In genomic region chr2:127506131-127506632, GRCm38 (mm10) we compare ENCODE assay signal across 15 mouse cellular contexts. TPM values are rescaled to one million over a fixed set of nuclear protein-coding genes. Genes with fewer than 3 reads are reported as not detected.
DNase-seq lines count a peak whose midpoint lies in the region; ATAC-seq and TF ChIP-seq lines count a peak whose summit lies in the region.
"Had no signal": no experiment of that assay in that cellular context is flagged by ENCODE, and none has a peak within 500 bp of the region (broad histone marks: within the 10 kb centered on the region; RNA-seq: fewer than 3 reads in every experiment).

No protein-coding gene starts in this region.

- TF ChIP-seq CTCF in layer of hippocampus, adult 2 months (conservative IDR thresholded peaks at IDR 0.05): no peak

- H3K4me3 ChIP-seq in layer of hippocampus, adult 2 months: no peak overlapping the region
- H3K4me3 ChIP-seq: hindbrain, embryonic 13.5 days; intestine, embryonic 15.5 days had no signal

- no peak for DNase-seq in layer of hippocampus, adult 2 months (ENCODE audit: low spot score in 2 of 2)
- DNase-seq in layer of hippocampus, postnatal 36 days: no peak
- DNase-seq in urinary bladder, postnatal 36 days (ENCODE audit: low spot score in 2 of 2): peak; percentile 53 to 56
- no peak for DNase-seq in urinary bladder, postnatal 4 days (ENCODE audit: low spot score in 2 of 2)
- DNase-seq in embryo, embryonic 10.5 days (ENCODE audit: low spot score): no peak
- no peak for DNase-seq in left cerebral cortex, adult 8-10 months (ENCODE audit: low spot score in 2 of 2)
- DNase-seq: B cell, adult 2 months; lung, postnatal 4 days; midbrain, embryonic 14.5 days; right cerebral cortex, postnatal 25 days had no signal

- peak; percentile 63 for ATAC-seq in megakaryocyte progenitor cell, adult 5-6 weeks (replicated peaks; ENCODE audit: poor library complexity)
- ATAC-seq: Patski had no signal

- peak overlapping the region; percentile 55; the same call in 1 of the 2 replicates for H3K27ac ChIP-seq in layer of hippocampus, adult 2 months
- H3K27ac ChIP-seq: hindbrain, embryonic 13.5 days; intestine, embryonic 15.5 days; liver, embryonic 14.5 days had no signal

RNA-seq across cellular contexts. Expression of gene Kcnip3, which starts 15.7 kb away (rescaled TPM):
- 10 to 100 TPM; 63.6 to 66.4 TPM for total RNA-seq in layer of hippocampus, adult 2 months (2021)
- 10 to 100 TPM; 59.6 to 61.7 TPM for total RNA-seq in layer of hippocampus, postnatal 36 days (2021)
- 32.3 and 37.5 TPM in 2 replicates for total RNA-seq in megakaryocyte progenitor cell, adult 5-6 weeks (2015)
- 15.8 and 22.2 TPM in 2 replicates for total RNA-seq in megakaryocyte progenitor cell, adult 5-6 weeks (2017)
- total RNA-seq in left cerebral cortex, adult 8-10 months (2022): 100 to 1,000 TPM; 120 to 130 (median 126) TPM

RNA-seq across cellular contexts. Expression of gene Prom2, which starts 35.1 kb away (rescaled TPM):
- total RNA-seq in layer of hippocampus, adult 2 months (2021): under 1 TPM; 0.08 to 0.10 TPM
- under 1 TPM; 0.07 to 0.08 TPM for total RNA-seq in layer of hippocampus, postnatal 36 days (2021)
- total RNA-seq in megakaryocyte progenitor cell, adult 5-6 weeks (2015): not detected in 2 replicates
- total RNA-seq in megakaryocyte progenitor cell, adult 5-6 weeks (2017): not detected in 2 replicates
- total RNA-seq in left cerebral cortex, adult 8-10 months (2022): under 1 TPM; 0.26 to 0.50 (median 0.38) TPM

Comparison
In these comparisons a context has a peak if more than half of its experiments do, and no peak if none do; other contexts are left out.
1. DNase-seq: peak in urinary bladder, postnatal 36 days (2 of 2); none in layer of hippocampus, adult 2 months (0 of 2), layer of hippocampus, postnatal 36 days (0 of 2), urinary bladder, postnatal 4 days (0 of 2), embryo, embryonic 10.5 days (single experiment) and left cerebral cortex, adult 8-10 months (0 of 2).